Mouse (Mus musculus) ES-Bruce4 (cell line): ENCODE data around the gene Syt13. TPM values are rescaled to one million over a fixed set of nuclear protein-coding genes. Genes with fewer than 3 reads are reported as not detected.

ENCODE experiments used
- H3K27ac ChIP-seq: 2 replicates; pipeline ENCODE4 v1.5.1; 2012; ENCODE audit warnings: low read length, inconsistent platforms; ENCODE audit not compliant: insufficient read depth
- H3K27me3 ChIP-seq: 2 replicates; pipeline ENCODE4 v1.6.1; 2012; ENCODE audit warnings: mild to moderate bottlenecking, low read length, inconsistent platforms; ENCODE audit not compliant: control insufficient read depth, poor library complexity, insufficient read depth, severe bottlenecking
- H3K36me3 ChIP-seq: 2 replicates; pipeline ENCODE4 v1.6.1; 2012; ENCODE audit warnings: inconsistent platforms, mild to moderate bottlenecking, low read length, moderate library complexity; ENCODE audit not compliant: control insufficient read depth, poor library complexity, insufficient read depth, severe bottlenecking
- H3K4me1 ChIP-seq: one replicate; pipeline ENCODE4 v1.8.1; 2011; ENCODE audit warnings: low read length; ENCODE audit not compliant: control insufficient read depth, insufficient read depth
- H3K4me3 ChIP-seq: 2 replicates; pipeline ENCODE4 v1.5.1; 2011; ENCODE audit warnings: low read depth, mild to moderate bottlenecking, low read length
- H3K9ac ChIP-seq: 2 replicates; pipeline ENCODE4 v1.6.1; 2012; ENCODE audit warnings: low read depth, mild to moderate bottlenecking, inconsistent platforms; ENCODE audit not compliant: poor library complexity, severe bottlenecking
- H3K9me3 ChIP-seq: replicated peaks from 2 replicates; pipeline ENCODE4 v1.6.1; 2012; ENCODE audit warnings: mild to moderate bottlenecking, low read length, inconsistent platforms; ENCODE audit not compliant: control insufficient read depth, poor library complexity, insufficient read depth, severe bottlenecking
- CTCF ChIP-seq: IDR thresholded peaks from one replicate; pipeline ENCODE4 v1.8.1; 2011; ENCODE audit warnings: low read depth, low read length
- EP300 ChIP-seq: IDR thresholded peaks from 2 replicates; pipeline ENCODE4 v1.6.1; 2011; ENCODE audit warnings: low read depth, low read length; ENCODE audit not compliant: insufficient read depth
- POLR2A ChIP-seq: IDR thresholded peaks from one replicate; pipeline ENCODE4 v1.8.1; 2011; ENCODE audit warnings: low read length; ENCODE audit not compliant: insufficient read depth
- polyA plus RNA-seq: library from polyadenylated mRNA; stranded (reverse); fragments of >200 nt; gene quantifications from 2 replicates; pipeline ENCODE4 v1.2.4, GENCODE M21; 2011; ENCODE audit warnings: low read depth; ENCODE audit not compliant: missing spikeins, insufficient read depth, insufficient read length

Gene Syt13
- polyA plus RNA-seq, 1 experiment: 11.2 TPM

- H3K36me3 ChIP-seq: no peaks in the 10 kb centered on the region
- H3K9ac ChIP-seq: no peak overlapping the region
These were observed 58.7 kb downstream of the Syt13 start for GRCm38 (mm10) chr2:92973646-92974045.

GRCm38 (mm10) chr2:92975031-92975790, 60.3 kb downstream of the Syt13 start:
- no peak overlapping the region for H3K27ac ChIP-seq
- no peaks in the 10 kb centered on the region for H3K9me3 ChIP-seq
- peaks cover 1% of the 10 kb centered on the region for H3K4me1 ChIP-seq
- no peak overlapping the region for H3K4me3 ChIP-seq
- H3K9ac ChIP-seq: no peak overlapping the region
- H3K36me3 ChIP-seq: no peaks in the 10 kb centered on the region
- TF ChIP-seq EP300 (no peak), CTCF (no peak), POLR2A (no peak)
- no peaks in the 10 kb centered on the region for H3K27me3 ChIP-seq

More at GRCm38 (mm10) chr2:92973646-92974045, 58.7 kb downstream of the Syt13 start:
- peaks cover 1% of the 10 kb centered on the region for H3K4me1 ChIP-seq
- H3K27me3 ChIP-seq: no peaks in the 10 kb centered on the region
- no peaks in the 10 kb centered on the region for H3K9me3 ChIP-seq
- no peak overlapping the region for H3K27ac ChIP-seq
- H3K4me3 ChIP-seq: peak overlapping the region; percentile 7
- no peak for TF ChIP-seq EP300
- no peak for TF ChIP-seq POLR2A
- no peak for TF ChIP-seq CTCF

- no peaks in the 10 kb centered on the region for H3K4me1 ChIP-seq
- H3K4me3 ChIP-seq: no peak overlapping the region
- TF ChIP-seq CTCF: no peak
- no peak for TF ChIP-seq POLR2A
- no peak for TF ChIP-seq EP300
- H3K9me3 ChIP-seq: no peaks in the 10 kb centered on the region
- H3K36me3 ChIP-seq: no peaks in the 10 kb centered on the region
- no peak overlapping the region for H3K27ac ChIP-seq
- H3K27me3 ChIP-seq: no peaks in the 10 kb centered on the region
- H3K9ac ChIP-seq: no peak overlapping the region
These were observed 65.3 kb downstream of the Syt13 start for GRCm38 (mm10) chr2:92980165-92980564.

- Histone ChIP-seq H3K9ac (no peak overlapping the region), H3K4me1 (no peaks in the 10 kb centered on the region), H3K27me3 (no peaks in the 10 kb centered on the region), H3K27ac (no peak overlapping the region), H3K4me3 (no peak overlapping the region), H3K36me3 (no peaks in the 10 kb centered on the region), H3K9me3 (no peaks in the 10 kb centered on the region)
- TF ChIP-seq EP300 (no peak), CTCF (no peak), POLR2A (no peak)
These were observed 67.8 kb downstream of the Syt13 start for GRCm38 (mm10) chr2:92982591-92983272.

GRCm38 (mm10) chr2:92983273-92983620, 68.3 kb downstream of the Syt13 start:
- Histone ChIP-seq H3K27ac (no peak overlapping the region), H3K36me3 (no peaks in the 10 kb centered on the region), H3K9ac (no peak overlapping the region), H3K4me1 (no peaks in the 10 kb centered on the region), H3K9me3 (no peaks in the 10 kb centered on the region), H3K27me3 (no peaks in the 10 kb centered on the region), H3K4me3 (no peak overlapping the region)
- TF ChIP-seq POLR2A (no peak), EP300 (no peak), CTCF (no peak)

- H3K4me1 ChIP-seq: no peaks in the 10 kb centered on the region
- no peaks in the 10 kb centered on the region for H3K27me3 ChIP-seq
- TF ChIP-seq CTCF (no peak), POLR2A (no peak), EP300 (no peak)
- no peaks in the 10 kb centered on the region for H3K9me3 ChIP-seq
- H3K36me3 ChIP-seq: no peaks in the 10 kb centered on the region
- H3K27ac ChIP-seq: no peak overlapping the region
- H3K4me3 ChIP-seq: no peak overlapping the region
- no peak overlapping the region for H3K9ac ChIP-seq
These were observed 69.6 kb downstream of the Syt13 start for GRCm38 (mm10) chr2:92984321-92985108.
